Mouse (Mus musculus) MN1 (cell line): Measurements from ENCODE around the gene Olfr71.

ENCODE experiments used
- DNase-seq: peaks from one replicate; pipeline ENCODE4 v3.0.0-alpha.2; 2016; ENCODE audit warnings: low spot score

Gene Olfr71

DNA sequence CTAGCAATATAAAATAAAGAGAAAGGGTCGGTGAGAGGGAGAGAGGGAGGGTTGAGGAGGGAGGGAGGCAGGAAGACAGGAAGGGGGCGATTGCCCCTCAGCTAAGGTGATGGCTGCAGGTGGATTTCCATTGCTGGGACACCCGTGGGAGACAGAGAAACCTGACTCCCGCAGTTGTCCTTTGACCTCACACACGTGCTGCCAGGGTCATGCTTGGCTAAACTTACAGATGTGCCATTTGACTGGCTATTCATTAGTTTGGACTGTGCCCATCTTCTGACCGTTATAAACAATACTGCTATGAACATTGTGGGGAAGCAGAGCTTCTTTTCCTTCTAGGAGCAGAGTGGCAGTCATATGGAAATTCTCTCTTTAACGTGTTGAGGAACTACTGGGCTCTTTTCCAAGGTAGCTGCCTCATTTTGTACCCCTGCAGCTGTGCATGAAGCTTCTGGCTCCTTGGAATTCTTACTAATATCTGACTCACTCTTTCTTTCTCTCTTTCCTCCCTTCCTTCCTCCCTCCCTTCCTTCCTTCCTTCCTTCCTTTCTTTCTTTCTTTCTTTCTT is 3.7 kb upstream of the Olfr71 start:
- no peak for DNase-seq

DNA sequence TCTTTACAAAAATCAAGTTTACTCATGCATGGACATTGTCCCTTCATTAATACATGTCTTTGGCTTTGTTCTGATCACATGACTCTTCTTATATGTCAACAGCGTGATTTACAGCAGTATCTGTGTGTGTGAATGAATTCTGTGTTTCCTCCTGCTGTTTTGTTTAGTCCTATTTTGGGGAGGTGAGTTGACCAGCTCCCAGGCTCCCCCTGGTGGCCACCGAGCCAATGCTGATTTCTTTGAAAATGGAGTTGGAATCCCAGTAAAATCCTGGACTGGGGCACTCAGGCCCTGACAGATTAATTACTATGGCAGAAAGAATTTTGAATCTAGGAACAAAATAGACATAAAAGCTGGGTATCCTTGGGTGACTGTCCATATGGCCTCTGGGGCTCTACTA is 1.8 kb upstream of the Olfr71 start:
- peak; percentile 40 for DNase-seq

DNA sequence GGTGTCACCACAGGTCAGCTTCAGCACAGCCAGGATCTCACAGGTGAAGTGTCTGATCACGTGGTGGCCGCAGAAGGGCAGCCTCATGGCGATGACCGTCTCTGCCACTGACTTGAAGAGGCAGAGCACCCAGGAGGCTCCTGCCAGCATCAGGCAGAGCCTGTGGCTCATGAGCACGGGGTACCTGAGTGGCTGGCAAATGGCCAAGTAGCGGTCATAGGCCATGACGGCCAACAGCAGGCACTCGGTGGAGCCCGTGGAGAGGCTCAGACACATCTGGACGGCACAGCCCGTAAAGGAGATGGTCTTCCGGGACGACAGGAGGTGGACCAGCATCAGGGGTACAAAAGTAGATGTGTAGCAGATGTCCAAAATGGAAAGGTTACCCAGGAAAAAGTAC is 4.1 kb downstream of the Olfr71 start:
- DNase-seq: no peak

DNA sequence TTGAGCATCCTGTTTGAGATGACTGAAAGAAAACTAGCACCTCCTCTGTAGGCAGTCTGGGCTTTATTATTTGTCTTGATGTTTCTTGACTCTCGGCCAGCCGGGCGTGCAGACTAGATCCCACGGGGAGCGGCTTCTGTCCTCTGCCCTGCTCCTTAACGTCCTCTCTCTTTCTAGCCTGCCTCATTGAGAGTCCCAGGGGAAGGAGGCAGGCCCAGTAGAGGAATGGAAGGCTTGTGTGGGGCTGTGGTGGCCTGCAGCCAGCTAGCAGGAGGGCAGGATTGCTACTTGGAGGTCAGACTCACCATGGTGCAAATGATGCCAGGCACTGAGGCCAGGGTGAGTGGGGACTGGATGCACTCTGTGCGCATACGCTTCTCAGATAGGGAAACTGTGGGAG is 6.2 kb downstream of the Olfr71 start:
- no peak for DNase-seq

- DNase-seq: no peak
Measured at GRCm38 (mm10) chr4:43703439-43703838, 6.6 kb downstream of the Olfr71 start.

GRCm38 (mm10) chr4:43700707-43701106 is 9.3 kb downstream of the Olfr71 start, which contains the start of gene Olfr70:
Gene Olfr70, minus strand, starts transcription at chr4:43700807.
- DNase-seq: no peak

- DNase-seq: no peak
Measured at GRCm38 (mm10) chr4:43696561-43696960, 13.5 kb downstream of the Olfr71 start.

- no peak for DNase-seq
Measured at GRCm38 (mm10) chr4:43695249-43695671, 14.8 kb downstream of the Olfr71 start.

DNA sequence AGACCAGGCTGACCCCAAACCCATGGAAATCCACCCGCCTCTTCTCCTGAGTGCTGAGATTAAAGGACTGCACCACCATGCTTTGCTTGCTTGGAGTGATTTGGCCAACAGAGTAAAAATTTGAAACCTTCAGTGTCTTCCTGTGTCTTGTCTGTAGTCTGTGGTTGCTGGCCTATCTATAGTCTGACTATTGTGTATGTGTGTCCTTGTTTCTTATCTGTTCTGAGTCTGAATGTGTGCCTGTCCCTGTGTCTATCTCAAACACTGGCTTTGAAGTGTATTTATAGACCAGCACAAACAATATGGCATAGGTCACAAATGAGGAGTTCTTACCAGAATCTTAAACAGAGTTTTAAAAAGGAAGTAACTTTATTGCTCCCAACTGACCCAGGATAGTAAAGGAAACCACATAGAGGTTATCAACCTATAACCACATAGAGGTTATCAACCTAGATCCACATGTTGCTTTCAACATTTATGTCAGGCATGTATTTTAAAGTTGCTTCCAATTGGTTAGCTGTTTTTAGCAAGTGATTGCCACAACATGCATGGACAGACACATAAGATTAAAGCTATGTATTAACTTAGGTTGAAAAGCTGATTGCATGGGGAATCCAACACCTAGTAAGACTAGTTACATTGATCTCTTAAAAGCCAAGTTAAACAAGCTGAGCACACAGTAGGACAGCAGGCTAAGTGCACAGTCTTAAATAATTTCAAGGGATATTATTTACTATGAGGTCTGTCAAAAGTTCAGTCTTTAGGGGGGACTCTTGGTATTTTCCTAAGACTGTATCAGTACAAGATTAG is 15.4 kb downstream of the Olfr71 start:
- DNase-seq: no peak

DNA sequence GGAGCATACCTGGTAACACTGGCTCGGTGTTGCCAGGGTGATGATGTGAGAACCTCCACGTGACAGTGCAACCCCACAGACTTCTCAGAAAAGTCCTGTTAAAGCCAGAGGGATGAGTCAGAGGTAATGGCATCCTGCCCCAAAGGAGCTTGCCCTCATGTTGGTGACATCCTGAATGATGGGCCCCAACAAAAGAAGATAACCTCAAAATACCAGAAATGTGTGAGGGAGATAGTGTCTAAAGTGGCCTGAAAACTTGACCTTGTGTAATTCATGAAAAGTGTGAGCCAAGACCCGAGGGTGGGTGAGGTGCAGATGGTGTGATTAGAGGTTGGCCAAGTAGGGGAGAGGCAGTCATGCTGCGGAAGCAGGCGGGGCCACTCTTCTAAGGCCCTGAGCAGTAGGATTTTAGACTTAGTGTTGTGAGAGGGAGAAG is 16.2 kb downstream of the Olfr71 start:
- no peak for DNase-seq

- no peak for DNase-seq
Measured at GRCm38 (mm10) chr4:43691026-43691425, 19.0 kb downstream of the Olfr71 start.

GRCm38 (mm10) chr4:43690021-43690420 is 20.0 kb downstream of the Olfr71 start:
- DNase-seq: no peak

DNA sequence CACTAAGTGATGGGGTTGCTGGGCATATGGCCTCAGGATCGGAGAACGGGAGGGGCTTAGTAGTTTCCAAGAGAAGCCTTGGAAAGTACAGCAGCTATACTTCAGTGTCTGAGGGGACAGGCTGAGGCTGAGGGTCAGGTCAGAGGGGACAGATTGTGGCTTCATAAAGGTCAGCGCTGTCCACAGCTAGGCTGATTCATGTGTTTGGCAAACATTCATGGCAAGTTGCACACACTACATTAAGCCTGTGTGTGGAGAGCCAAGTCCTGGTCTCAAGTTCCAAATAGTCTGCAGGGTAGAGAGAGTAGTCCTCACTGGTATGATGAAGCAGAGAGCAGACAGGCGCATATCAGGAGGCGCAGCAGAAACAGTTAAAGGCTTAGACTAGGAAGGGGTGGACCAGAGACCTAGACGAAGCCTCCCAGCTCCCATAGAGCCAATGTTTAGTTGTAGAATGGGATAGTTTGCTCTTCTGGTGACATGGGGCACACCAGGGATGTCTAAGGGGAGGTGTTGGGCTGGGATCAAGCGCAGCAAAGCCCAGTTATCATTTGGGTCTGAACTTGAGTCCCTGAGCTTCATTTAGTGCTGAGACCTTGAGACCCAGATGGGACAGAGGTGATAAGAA is 30.5 kb downstream of the Olfr71 start:
- no peak for DNase-seq

- no peak for DNase-seq
Measured at GRCm38 (mm10) chr4:43678541-43678940, 31.5 kb downstream of the Olfr71 start.

DNA sequence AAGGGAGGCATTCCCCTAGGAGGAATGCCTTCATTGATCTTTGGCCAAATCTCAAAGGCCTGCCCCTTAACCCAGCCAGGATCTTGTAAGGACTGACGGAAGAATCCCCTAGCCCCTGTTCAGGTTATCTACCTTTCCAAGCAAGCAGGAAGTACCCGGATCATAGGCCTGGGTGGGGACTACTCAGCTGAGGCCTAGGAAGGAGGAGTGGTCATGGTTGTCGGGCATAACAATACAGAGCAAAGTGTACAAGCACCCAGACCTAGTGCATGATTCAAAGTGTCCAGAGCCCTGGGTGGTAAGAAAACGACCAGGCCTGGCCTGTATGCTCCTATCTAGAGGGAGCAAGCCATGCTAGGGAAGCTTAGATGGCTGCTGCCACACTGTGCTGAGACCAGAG is 34.4 kb downstream of the Olfr71 start:
- no peak for DNase-seq

DNA sequence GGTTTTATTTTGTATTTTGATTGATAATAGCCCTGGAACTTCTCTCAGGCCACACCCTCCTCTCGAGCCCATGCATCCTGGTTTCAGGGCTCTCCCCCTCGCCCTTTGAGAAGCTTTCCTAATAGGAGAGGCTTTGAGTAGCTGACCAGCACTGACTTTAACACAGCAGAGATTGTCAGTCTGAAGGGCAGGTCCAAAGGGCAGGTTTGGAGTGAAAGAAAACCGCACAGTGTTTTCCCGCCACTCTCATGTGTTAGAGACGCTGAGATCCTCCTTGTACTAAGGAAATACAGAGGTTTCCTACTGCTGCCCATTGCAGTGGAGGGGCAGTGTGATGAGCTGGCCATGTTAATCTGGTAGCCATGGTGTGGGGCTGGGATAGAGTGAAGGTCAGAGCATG is 35.1 kb downstream of the Olfr71 start:
- DNase-seq: no peak

GRCm38 (mm10) chr4:43673703-43674102 is 36.4 kb downstream of the Olfr71 start:
- DNase-seq: no peak

DNA sequence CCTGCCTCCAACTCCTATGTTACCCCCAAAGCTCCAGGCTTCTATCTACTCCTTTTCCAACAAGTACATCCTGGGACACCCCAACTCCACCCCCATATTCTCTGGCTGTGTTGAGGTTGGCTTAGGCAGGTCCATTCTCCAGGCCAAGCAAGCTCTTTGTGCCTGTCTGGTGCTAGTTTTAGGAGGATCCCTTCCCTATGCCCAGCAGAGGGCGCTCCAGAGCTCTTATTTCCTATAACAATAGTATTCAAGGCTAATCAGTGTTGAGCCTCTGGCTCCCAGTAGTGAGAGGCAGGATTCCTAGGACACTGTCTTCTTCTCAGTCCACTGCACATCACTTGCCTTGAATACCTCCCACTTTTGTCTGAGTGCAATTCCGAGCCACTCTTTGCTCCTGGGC is 38.0 kb downstream of the Olfr71 start:
- DNase-seq: peak; percentile 75

DNA sequence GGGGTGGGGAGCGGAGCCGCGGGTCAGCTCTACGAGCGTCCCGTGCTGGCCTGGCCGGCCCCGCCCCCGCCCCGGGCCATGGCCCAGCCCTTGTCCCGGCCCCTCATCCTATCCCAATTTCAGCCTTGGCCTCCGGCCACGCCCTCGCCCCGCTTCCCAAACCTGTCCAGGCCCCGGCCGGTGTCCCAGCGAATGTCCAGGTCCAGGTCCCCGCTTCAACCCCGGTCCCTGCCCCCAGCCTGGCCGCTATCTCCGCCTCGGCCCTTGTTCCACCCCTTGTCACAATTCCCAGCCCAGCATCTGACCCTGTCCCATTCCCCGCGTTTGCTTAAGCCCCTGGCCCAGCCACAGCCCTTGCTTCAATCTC is 40.6 kb downstream of the Olfr71 start:
- DNase-seq: peak; percentile 42

DNA sequence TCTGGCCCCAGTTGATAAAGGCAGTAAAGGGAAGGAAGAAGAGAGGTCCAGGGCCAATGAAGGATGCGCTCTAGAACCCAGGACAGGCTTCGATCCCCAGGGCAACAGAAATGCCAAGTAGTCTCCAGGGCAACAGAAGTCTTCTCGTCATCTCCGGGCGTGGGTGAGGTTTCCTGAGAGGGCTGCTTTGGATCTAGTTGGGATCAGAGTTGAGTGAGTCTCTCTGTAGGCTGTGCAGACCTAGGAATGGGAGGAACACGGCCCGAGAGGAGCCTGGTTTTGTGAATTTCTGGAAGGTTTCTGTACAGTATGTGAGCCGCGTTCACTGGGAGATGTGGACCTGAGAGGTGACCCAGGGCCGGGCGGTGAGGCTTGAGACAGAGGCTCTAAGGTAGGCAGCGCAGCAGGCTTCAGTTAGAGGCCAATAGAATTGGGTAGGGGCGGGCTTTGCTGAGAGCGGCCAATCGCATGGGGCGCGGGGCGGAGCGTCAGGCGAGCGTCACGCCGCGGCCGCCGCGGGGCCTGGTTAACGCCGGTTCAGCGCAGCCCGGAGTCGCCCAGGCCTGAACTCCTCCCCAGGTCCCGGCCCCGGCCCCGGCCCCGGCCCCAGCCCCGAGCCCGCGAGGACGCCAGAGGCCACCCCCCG is 41.1 kb downstream of the Olfr71 start, which contains the start of the genes Tmem8b and Fam221b:
Gene Tmem8b, plus strand, starts transcription at position 190 of the 646 bp plus-strand sequence.
Gene Fam221b, minus strand, starts transcription at position 364 of the 646 bp plus-strand sequence.
- DNase-seq: peak; percentile 77

GRCm38 (mm10) chr4:43666412-43666811 is 43.6 kb downstream of the Olfr71 start:
- DNase-seq: no peak

GRCm38 (mm10) chr4:43657146-43657545 is 52.9 kb downstream of the Olfr71 start:
- DNase-seq: no peak
